Mouse (Mus musculus) hindbrain, embryonic 13.5 days (tissue): ENCODE data around the gene Gm8653. TPM values are rescaled to one million over a fixed set of nuclear protein-coding genes. Genes with fewer than 3 reads are reported as not detected.
"Not testable (repeated sequence)": the region's sequence is repeated elsewhere in the genome, so short reads cannot be mapped to it uniquely, and the experiment has no call there.

Source experiments
- ATAC-seq: fragments of 200-750 bp; cut with Nextera tagmentation; 2 replicates; pipeline ENCODE4 v1.8.0; 2017; ENCODE audit warnings: moderate TSS enrichment; ENCODE audit not compliant: low FRiP score
- H3K27ac ChIP-seq: fragments of 300-500 bp; sonication (generic); 2 replicates; pipeline ENCODE4 v1.5.1; 2015; ENCODE audit warnings: inconsistent platforms, mild to moderate bottlenecking, moderate library complexity
- H3K27me3 ChIP-seq: fragments of 300-500 bp; sonication (generic); 2 replicates; pipeline ENCODE4 v1.6.1; 2015; ENCODE audit warnings: mild to moderate bottlenecking, inconsistent platforms
- H3K36me3 ChIP-seq: fragments of 300-500 bp; sonication (generic); 2 replicates; pipeline ENCODE4 v1.6.1; 2015; ENCODE audit warnings: mild to moderate bottlenecking, inconsistent platforms
- H3K4me1 ChIP-seq: fragments of 300-500 bp; sonication (generic); replicated peaks from 2 replicates; pipeline ENCODE4 v1.6.1; 2015; ENCODE audit warnings: inconsistent platforms
- H3K4me2 ChIP-seq: fragments of 300-500 bp; sonication (generic); 2 replicates; pipeline ENCODE4 v1.6.1; 2015; ENCODE audit warnings: inconsistent platforms, mild to moderate bottlenecking, moderate library complexity
- H3K4me3 ChIP-seq: fragments of 300-500 bp; sonication (generic); 2 replicates; pipeline ENCODE4 v1.5.1; 2015; ENCODE audit warnings: mild to moderate bottlenecking, inconsistent platforms
- H3K9ac ChIP-seq: fragments of 300-500 bp; sonication (generic); 2 replicates; pipeline ENCODE4 v1.6.1; 2015; ENCODE audit warnings: mild to moderate bottlenecking, inconsistent platforms
- H3K9me3 ChIP-seq: fragments of 300-500 bp; sonication (generic); 2 replicates; pipeline ENCODE4 v1.6.1; 2016; ENCODE audit warnings: inconsistent platforms
- WGBS: fragments of 180-500 bp; shearing (Covaris S2); methylation state at CpG from one replicate; pipeline ENCODE4 v1.1.7; 2015; 5-methylcytosine and 5-hydroxymethylcytosine counted together
- polyA plus RNA-seq: library from polyadenylated mRNA; unstranded; fragments of >200 nt; fragmentation: Nextera tagmentation; extraction: Ambion mirVana; gene quantifications from 2 replicates; pipeline ENCODE4 v1.2.1, GENCODE M21; 2015

Gene Gm8653
- polyA plus RNA-seq, result not detected in 2 replicates

DNA sequence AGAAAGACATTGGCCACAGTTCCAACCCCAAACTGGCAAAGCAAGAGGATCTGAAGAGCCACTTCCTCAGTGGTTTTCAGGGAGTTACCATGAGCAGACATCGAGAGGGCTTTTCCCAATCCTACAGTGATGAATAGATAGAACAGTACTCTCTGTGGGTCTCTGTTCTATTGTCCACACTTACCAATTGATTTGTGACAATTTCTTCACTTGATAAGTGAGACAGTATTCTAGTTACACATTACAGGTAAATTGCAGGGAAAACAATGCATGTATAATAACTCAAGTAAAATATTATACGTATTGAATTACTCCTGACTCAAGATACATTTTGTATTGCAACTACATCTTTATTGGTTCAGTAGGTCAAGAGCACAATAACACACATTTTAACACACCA, at the start of gene Gm8653:
Gene Gm8653, minus strand, starts transcription at position 101 of the 400 bp plus-strand sequence.
- H3K27me3 ChIP-seq, H3K4me3 ChIP-seq, ATAC-seq, H3K4me1 ChIP-seq, H3K9ac ChIP-seq, H3K4me2 ChIP-seq, H3K36me3 ChIP-seq, H3K27ac ChIP-seq, H3K9me3 ChIP-seq: not testable (repeated sequence)
- no CpG with 5 or more reads among the region's 2 CpGs for WGBS

DNA sequence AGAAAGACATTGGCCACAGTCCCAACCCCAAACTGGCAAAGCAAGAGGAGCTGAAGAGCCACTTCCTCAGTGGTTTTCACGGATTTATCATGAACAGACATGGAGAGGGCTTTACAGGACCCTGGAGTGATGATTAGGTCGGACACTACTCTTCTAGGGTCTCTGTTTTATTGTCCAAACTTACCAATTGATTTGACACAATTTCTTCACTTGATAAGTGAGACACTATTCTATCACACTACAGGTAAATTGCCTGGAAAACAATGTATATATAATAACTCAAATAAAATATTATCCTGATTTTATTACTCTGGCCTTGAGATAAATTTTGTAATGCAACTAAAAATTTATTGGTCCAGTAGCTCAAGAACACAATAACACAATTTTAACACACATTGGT, 28.3 kb upstream of the Gm8653 start, which contains the start of gene Gm8453:
Gene Gm8453, minus strand, starts transcription at position 101 of the 400 bp plus-strand sequence.
- H3K9me3 ChIP-seq, H3K4me2 ChIP-seq, H3K27me3 ChIP-seq, H3K4me1 ChIP-seq, H3K27ac ChIP-seq, H3K9ac ChIP-seq, H3K4me3 ChIP-seq, H3K36me3 ChIP-seq, ATAC-seq: not testable (repeated sequence)
- WGBS, result 27% methylated on average over 2 of the region's 2 CpGs

DNA sequence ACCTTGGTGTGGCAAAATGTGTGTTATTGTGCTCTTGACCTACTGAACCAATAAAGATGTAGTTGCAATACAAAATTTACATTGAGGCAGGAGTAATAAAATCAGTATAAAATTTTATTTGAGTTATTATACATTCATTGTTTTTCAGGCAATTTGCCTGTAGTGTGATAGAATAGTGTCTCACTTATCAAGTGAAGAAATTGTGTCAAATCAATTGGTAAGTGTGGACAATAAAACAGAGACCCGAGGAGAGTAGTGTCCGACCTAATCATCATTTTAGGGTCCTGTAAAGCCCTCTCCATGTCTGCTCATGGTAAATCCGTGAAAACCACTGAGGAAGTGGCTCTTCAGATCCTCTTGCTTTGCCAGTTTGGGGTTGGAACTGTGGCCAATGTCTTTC, 12.0 kb downstream of the Gm8653 start, which contains the start of gene Vmn1r143:
Gene Vmn1r143, plus strand, starts transcription at position 301 of the 400 bp plus-strand sequence.
- not testable (repeated sequence) for H3K4me1 ChIP-seq, H3K9ac ChIP-seq, H3K27ac ChIP-seq, H3K4me3 ChIP-seq, H3K36me3 ChIP-seq, ATAC-seq, H3K27me3 ChIP-seq, H3K4me2 ChIP-seq, H3K9me3 ChIP-seq
- no CpG with 5 or more reads among the region's 3 CpGs for WGBS

DNA sequence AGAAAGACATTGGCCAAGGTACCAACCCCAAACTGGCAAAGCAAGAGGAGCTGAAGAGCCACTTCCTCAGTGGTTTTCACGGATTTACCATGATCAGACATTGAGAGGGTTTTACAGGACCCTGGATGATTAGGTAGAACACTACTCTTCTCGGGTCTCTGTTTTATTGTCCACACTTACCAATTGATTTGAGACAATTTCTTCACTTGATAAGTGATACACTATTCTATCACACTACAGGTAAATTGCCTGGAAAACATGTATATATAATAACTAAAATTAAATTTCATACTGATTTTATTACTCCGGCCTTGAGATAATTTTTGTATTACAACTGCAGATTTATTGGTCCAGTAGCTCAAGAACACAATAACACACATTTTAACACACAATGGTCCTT, 37.1 kb downstream of the Gm8653 start, which contains the start of gene Vmn1r142:
Gene Vmn1r142, minus strand, starts transcription at position 101 of the 400 bp plus-strand sequence.
- H3K4me3 ChIP-seq, H3K9me3 ChIP-seq, ATAC-seq, H3K4me1 ChIP-seq, H3K27me3 ChIP-seq, H3K9ac ChIP-seq, H3K36me3 ChIP-seq, H3K4me2 ChIP-seq, H3K27ac ChIP-seq: not testable (repeated sequence)
- no CpG with 5 or more reads among the region's 3 CpGs for WGBS

Other genes with a start within 250 kb of the Gm8653 start
- not detected in 2 replicates for gene Vmn1r137, start 206.7 kb downstream of the Gm8653 start, polyA plus RNA-seq
- not detected in 2 replicates for gene Vmn1r138, start 172.4 kb downstream of the Gm8653 start, polyA plus RNA-seq
- gene Gm6176, start 145.0 kb downstream of the Gm8653 start, polyA plus RNA-seq, result not detected in 2 replicates
- not detected in 2 replicates for gene Vmn1r139, start 132.2 kb downstream of the Gm8653 start, polyA plus RNA-seq
- not detected in 2 replicates for gene Gm16451, start 83.0 kb downstream of the Gm8653 start, polyA plus RNA-seq
- not detected in 2 replicates for gene Gm10666, start 66.5 kb downstream of the Gm8653 start, polyA plus RNA-seq
- gene Vmn1r142, start 37.2 kb downstream of the Gm8653 start, polyA plus RNA-seq, result not detected in 2 replicates
- not detected in 2 replicates for gene Vmn1r143, start 11.9 kb downstream of the Gm8653 start, polyA plus RNA-seq
- not detected in 2 replicates for gene Gm8453, start 28.2 kb upstream of the Gm8653 start, polyA plus RNA-seq
- gene Gm4187, start 128.5 kb upstream of the Gm8653 start, polyA plus RNA-seq, result not detected in 2 replicates
- gene Gm8660, start 169.8 kb upstream of the Gm8653 start, polyA plus RNA-seq, result not detected in 2 replicates
- gene Vmn1r148, start 212.3 kb upstream of the Gm8653 start, polyA plus RNA-seq, result not detected in 2 replicates
- not detected in 2 replicates for gene Vmn1r149, start 237.0 kb upstream of the Gm8653 start, polyA plus RNA-seq